Mouse (Mus musculus): ENCODE measurements around the gene Otulinl. TPM values are rescaled to one million over a fixed set of nuclear protein-coding genes. Genes with fewer than 3 reads are reported as not detected.
"Not testable (repeated sequence)": the region's sequence is repeated elsewhere in the genome, so short reads cannot be mapped to it uniquely, and the experiment has no call there.

Otulinl gene
- total RNA-seq (2021), result 10 to 100 TPM; 30.0 to 33.1 TPM

GRCm38 (mm10) chr15:27681419-27682187, at the start of gene Otulinl:
Gene Otulinl, minus strand, starts transcription at chr15:27681579.
- DNase-seq, result peak; percentile 97

GRCm38 (mm10) chr15:27726228-27726627, 44.8 kb upstream of the Otulinl start:
- DNase-seq, result no peak

GRCm38 (mm10) chr15:27724796-27725680, 43.7 kb upstream of the Otulinl start:
- DNase-seq, result no peak

- no peak for DNase-seq
These were observed 42.9 kb upstream of the Otulinl start for GRCm38 (mm10) chr15:27724298-27724697.

GRCm38 (mm10) chr15:27723746-27724145, 42.4 kb upstream of the Otulinl start:
- DNase-seq, result no peak

- not testable (repeated sequence) for DNase-seq
These were observed 38.9 kb upstream of the Otulinl start for GRCm38 (mm10) chr15:27720297-27720696.

GRCm38 (mm10) chr15:27718668-27719067, 37.3 kb upstream of the Otulinl start:
- DNase-seq, result no peak

GRCm38 (mm10) chr15:27715331-27715730, 34.0 kb upstream of the Otulinl start:
- peak in 1 of 2 experiments; percentile 45 for DNase-seq

GRCm38 (mm10) chr15:27710698-27711097, 29.3 kb upstream of the Otulinl start:
- no peak for DNase-seq

- no peak for DNase-seq
These were observed 27.7 kb upstream of the Otulinl start for GRCm38 (mm10) chr15:27708968-27709612.

GRCm38 (mm10) chr15:27708499-27708898, 27.1 kb upstream of the Otulinl start:
- DNase-seq, result no peak

GRCm38 (mm10) chr15:27702972-27703313, 21.6 kb upstream of the Otulinl start:
- DNase-seq, result no peak

GRCm38 (mm10) chr15:27702031-27702971, 20.9 kb upstream of the Otulinl start:
- no peak for DNase-seq

GRCm38 (mm10) chr15:27697632-27698031, 16.3 kb upstream of the Otulinl start:
- no peak for DNase-seq

- DNase-seq, result no peak
These were observed 11.9 kb upstream of the Otulinl start for GRCm38 (mm10) chr15:27693235-27693634.

- no peak for DNase-seq
These were observed 10.8 kb upstream of the Otulinl start for GRCm38 (mm10) chr15:27692161-27692560.

- no peak for DNase-seq
These were observed 9.8 kb upstream of the Otulinl start for GRCm38 (mm10) chr15:27691213-27691612.

GRCm38 (mm10) chr15:27688041-27688651, 6.8 kb upstream of the Otulinl start:
- no peak for DNase-seq

- no peak for DNase-seq
These were observed 3.4 kb upstream of the Otulinl start for GRCm38 (mm10) chr15:27684813-27685212.

GRCm38 (mm10) chr15:27683206-27683605, 1.8 kb upstream of the Otulinl start:
- no peak for DNase-seq

- no peak for DNase-seq
These were observed 1.2 kb upstream of the Otulinl start for GRCm38 (mm10) chr15:27682619-27683018.

Data from layer of hippocampus, postnatal 36 days (tissue).